Mouse (Mus musculus) liver, embryonic 14.5 days (tissue): ENCODE data around the gene Ggt1.

ENCODE experiments used
- CTCF ChIP-seq: IDR thresholded peaks from 2 replicates; pipeline ENCODE4 v1.5.1; 2016; ENCODE audit warnings: antibody characterized with exemption, low read depth, control low read depth
- EP300 ChIP-seq: IDR thresholded peaks from 2 replicates; pipeline ENCODE4 v1.6.1; 2016; ENCODE audit warnings: antibody characterized with exemption, low read depth

DNA sequence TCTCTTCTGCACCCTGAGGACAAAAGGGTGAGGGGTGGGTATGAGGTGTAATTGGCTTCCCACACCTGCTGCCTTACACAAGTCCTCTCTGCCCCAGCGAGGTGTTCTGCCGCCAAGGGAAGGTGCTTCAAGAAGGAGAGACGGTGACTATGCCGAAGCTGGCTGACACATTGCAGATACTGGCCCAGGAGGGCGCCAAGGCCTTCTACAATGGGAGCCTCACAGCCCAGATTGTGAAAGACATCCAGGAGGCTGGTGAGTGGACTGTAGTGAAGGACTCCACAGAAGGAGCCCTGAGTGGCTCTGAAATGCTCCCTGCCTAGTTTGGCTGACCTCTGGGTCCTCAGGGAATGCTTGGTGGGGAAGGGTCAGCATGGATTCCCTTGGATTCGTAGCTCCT, 17.7 kb downstream of the Ggt1 start:
- TF ChIP-seq CTCF, result no peak
- TF ChIP-seq EP300, result no peak
